Mouse (Mus musculus) liver, embryonic 12.5 days (tissue): Measurements from ENCODE around the gene Lcp2. TPM values are rescaled to one million over a fixed set of nuclear protein-coding genes. Genes with fewer than 3 reads are reported as not detected.
A peak's percentile ranks its signal among the peaks of the same experiment; 100 is the strongest.

Experiments
- ATAC-seq: fragments of 200-750 bp; cut with Nextera tagmentation; 2 replicates; pipeline ENCODE4 v1.8.0; 2017; ENCODE audit warnings: moderate number of reproducible peaks, mild to moderate bottlenecking, moderate library complexity
- H3K27ac ChIP-seq: fragments of 300-500 bp; sonication (generic); 2 replicates; pipeline ENCODE4 v1.5.1; 2016; ENCODE audit warnings: mild to moderate bottlenecking
- H3K27me3 ChIP-seq: fragments of 300-500 bp; sonication (generic); replicated peaks from 2 replicates; pipeline ENCODE4 v1.6.1; 2016; ENCODE audit warnings: mild to moderate bottlenecking, moderate library complexity
- H3K36me3 ChIP-seq: fragments of 300-500 bp; sonication (generic); 2 replicates; pipeline ENCODE4 v1.6.1; 2016; ENCODE audit warnings: mild to moderate bottlenecking, moderate library complexity
- H3K4me1 ChIP-seq: fragments of 300-500 bp; sonication (generic); 2 replicates; pipeline ENCODE4 v1.6.1; 2016
- H3K4me2 ChIP-seq: fragments of 300-500 bp; sonication (generic); 2 replicates; pipeline ENCODE4 v1.6.1; 2016; ENCODE audit warnings: mild to moderate bottlenecking, moderate library complexity
- H3K4me3 ChIP-seq: fragments of 300-500 bp; sonication (generic); 2 replicates; pipeline ENCODE4 v1.5.1; 2016; ENCODE audit warnings: mild to moderate bottlenecking, moderate library complexity
- H3K9ac ChIP-seq: fragments of 300-500 bp; sonication (generic); 2 replicates; pipeline ENCODE4 v1.6.1; 2016; ENCODE audit warnings: mild to moderate bottlenecking, moderate library complexity
- H3K9me3 ChIP-seq: fragments of 300-500 bp; sonication (generic); replicated peaks from 2 replicates; pipeline ENCODE4 v1.6.1; 2016; ENCODE audit warnings: mild to moderate bottlenecking, moderate library complexity
- WGBS: fragments of 180-500 bp; shearing (Covaris S2); methylation state at CpG from one replicate; pipeline ENCODE4 v1.1.7; 2016; ENCODE audit not compliant: insufficient replicate concordance; 5-methylcytosine and 5-hydroxymethylcytosine counted together
- polyA plus RNA-seq: library from polyadenylated mRNA; unstranded; fragments of >200 nt; fragmentation: Nextera tagmentation; extraction: Ambion mirVana; gene quantifications from 2 replicates; pipeline ENCODE4 v1.2.1, GENCODE M21; 2016

The Lcp2 gene
- polyA plus RNA-seq, 1 experiment from 2014 or later, result 10.5 TPM

- H3K36me3 ChIP-seq, result no peaks in the 10 kb centered on the region
- H3K9me3 ChIP-seq, result no peaks in the 10 kb centered on the region
- H3K9ac ChIP-seq, result no peak overlapping the region
- H3K4me1 ChIP-seq, result peaks cover 15% of the 10 kb centered on the region
- H3K27me3 ChIP-seq, result no peaks in the 10 kb centered on the region
- 73% methylated on average over 1 of the region's 1 CpGs for WGBS
- peak overlapping the region; percentile 21 for H3K4me2 ChIP-seq
- no peak overlapping the region for H3K27ac ChIP-seq
- ATAC-seq, result no peak
- peak overlapping the region; percentile 6; the same call in 1 of the 2 replicates for H3K4me3 ChIP-seq
Measured at GRCm38 (mm10) chr11:34049125-34049379, 2.3 kb downstream of the Lcp2 start.

DNA sequence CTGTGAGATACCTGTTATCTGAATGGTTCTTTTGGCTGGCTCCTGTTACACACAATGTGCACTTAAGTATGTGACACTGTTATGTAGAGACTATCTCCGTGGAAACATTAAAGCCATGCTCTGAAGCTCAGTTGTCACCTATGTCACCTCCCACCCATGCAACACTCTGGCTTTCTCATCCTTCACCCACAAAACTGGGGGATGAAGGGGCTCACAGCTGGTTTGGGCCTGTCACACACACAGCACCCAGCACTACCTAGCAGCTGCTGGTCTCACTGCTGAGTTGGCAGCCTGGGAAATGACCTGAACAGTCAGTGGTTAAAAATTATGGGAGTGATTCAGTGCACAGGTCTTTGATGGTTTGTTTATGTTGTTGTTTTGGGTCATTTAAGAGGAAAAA lies 3.3 kb downstream of the Lcp2 start:
- WGBS, result 52% methylated on average over 1 of the region's 1 CpGs
- H3K27me3 ChIP-seq, result no peaks in the 10 kb centered on the region
- H3K4me3 ChIP-seq, result no peak overlapping the region
- no peak overlapping the region for H3K9ac ChIP-seq
- H3K9me3 ChIP-seq, result no peaks in the 10 kb centered on the region
- peaks cover 15% of the 10 kb centered on the region for H3K4me1 ChIP-seq
- H3K36me3 ChIP-seq, result no peaks in the 10 kb centered on the region
- ATAC-seq, result no peak
- H3K27ac ChIP-seq, result no peak overlapping the region
- no peak overlapping the region for H3K4me2 ChIP-seq

DNA sequence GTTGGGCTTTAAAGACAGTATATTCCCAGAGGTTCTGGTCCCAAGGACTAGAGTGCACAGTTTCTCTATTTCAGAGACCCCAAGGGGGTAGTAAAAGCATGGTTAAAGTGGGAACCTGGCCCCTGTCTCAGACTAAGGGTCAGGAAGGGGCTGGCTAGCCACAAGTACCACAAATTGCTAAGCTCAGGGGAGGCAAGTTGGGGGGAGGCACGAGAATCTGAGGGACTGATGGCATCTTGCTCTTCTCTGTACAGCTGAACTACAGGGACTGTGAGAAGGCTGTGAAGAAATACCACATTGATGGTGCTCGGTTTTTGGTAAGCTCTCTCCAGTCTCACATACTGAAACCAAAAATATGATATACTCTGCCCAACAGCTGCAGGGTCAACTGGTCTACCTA lies 3.9 kb downstream of the Lcp2 start:
- Histone ChIP-seq H3K27me3 (no peaks in the 10 kb centered on the region), H3K27ac (no peak overlapping the region), H3K9me3 (no peaks in the 10 kb centered on the region), H3K9ac (no peak overlapping the region), H3K36me3 (no peaks in the 10 kb centered on the region), H3K4me1 (peaks cover 15% of the 10 kb centered on the region), H3K4me2 (no peak overlapping the region), H3K4me3 (no peak overlapping the region)
- 13% methylated on average over 2 of the region's 2 CpGs for WGBS
- ATAC-seq, result no peak

DNA sequence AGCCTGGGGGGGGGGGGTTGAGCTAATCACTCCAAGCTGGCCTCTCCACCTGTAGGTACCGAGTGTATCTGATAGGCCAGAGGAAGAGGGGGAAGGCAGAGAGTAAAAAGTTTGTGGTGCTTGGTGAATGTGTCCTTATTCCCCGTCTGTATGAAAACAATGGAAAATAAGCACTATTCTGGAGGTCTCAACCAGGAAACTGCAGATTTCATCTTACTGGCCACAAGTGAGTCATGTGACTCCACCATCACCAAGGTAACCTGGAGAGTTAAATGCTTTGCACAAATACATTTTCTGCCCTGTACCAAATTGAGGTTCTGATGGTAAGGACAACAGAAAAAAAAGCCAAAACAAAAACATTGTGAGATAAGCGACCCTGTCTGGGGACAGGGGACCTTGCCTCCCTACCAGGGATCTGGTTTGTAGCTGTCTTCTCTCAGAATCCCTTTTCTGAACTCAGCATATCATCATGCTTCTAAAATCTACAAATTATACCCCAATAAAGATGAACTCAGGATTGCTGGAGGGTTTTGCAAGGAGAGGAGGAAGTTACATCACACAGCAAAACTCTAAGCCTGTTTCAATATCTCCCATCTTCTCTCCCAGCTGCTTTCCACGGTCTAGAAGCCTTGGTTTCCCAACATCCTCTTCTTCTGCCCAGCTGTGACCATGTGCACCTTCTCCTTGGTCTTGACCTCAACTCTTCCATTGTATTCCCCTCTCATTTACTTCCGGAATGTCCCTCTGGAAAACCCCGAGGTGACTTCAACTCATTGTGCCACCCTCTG lies 6.5 kb downstream of the Lcp2 start:
- H3K4me1 ChIP-seq, result peaks cover 20% of the 10 kb centered on the region

DNA sequence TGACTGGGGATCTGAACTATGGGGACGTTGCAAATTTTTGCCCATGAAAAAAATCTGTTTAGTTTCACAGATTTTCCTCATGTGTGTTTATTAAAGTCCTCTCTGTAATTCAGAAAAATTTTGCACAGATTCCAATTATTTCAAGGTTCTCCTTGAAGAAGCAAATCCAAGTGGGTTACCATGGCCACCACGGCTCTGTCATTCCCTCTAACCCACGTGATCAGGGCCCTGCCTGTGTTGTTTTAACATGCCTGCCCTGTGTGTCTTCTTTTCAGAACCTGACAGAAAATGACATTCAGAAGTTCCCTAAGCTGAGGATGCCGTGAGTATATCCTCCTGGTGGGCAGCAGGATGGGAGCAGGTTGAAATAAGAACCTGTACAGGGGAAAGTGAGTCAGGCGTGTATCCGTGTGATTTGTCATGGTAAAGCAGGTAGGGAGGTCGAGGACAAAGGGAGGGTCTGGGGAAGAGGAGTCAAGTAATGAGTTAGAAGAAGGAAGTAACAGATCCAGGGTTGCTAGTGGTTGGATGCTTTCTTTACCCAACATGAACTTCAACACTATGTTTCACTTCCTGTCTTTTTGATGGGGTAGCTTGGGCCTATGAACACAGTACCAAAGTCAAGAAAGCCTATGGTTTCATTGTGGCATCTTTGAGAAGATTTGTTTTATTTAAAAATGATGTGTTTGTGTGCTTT lies 7.5 kb downstream of the Lcp2 start:
- Histone ChIP-seq H3K27ac (no peak overlapping the region), H3K4me1 (peaks cover 30% of the 10 kb centered on the region), H3K4me3 (no peak overlapping the region), H3K27me3 (no peaks in the 10 kb centered on the region), H3K4me2 (no peak overlapping the region), H3K9me3 (no peaks in the 10 kb centered on the region), H3K36me3 (no peaks in the 10 kb centered on the region), H3K9ac (no peak overlapping the region)
- 72% methylated on average over 7 of the region's 7 CpGs for WGBS
- ATAC-seq, result no peak

More for the DNA sequence above, 6.5 kb downstream of the Lcp2 start:
- Histone ChIP-seq H3K4me2 (no peak overlapping the region), H3K4me3 (no peak overlapping the region), H3K27ac (no peak overlapping the region), H3K27me3 (no peaks in the 10 kb centered on the region), H3K9me3 (no peaks in the 10 kb centered on the region), H3K9ac (no peak overlapping the region), H3K36me3 (no peaks in the 10 kb centered on the region)
- no peak for ATAC-seq
- WGBS, result 58% methylated on average over 6 of the region's 6 CpGs

GRCm38 (mm10) chr11:34056715-34057114 lies 10.0 kb downstream of the Lcp2 start:
- no peak for ATAC-seq
- WGBS, result 78% methylated on average over 1 of the region's 1 CpGs

GRCm38 (mm10) chr11:34058332-34058731 lies 11.6 kb downstream of the Lcp2 start:
- Histone ChIP-seq H3K4me1 (peaks cover 46% of the 10 kb centered on the region), H3K27me3 (no peaks in the 10 kb centered on the region), H3K9ac (no peak overlapping the region), H3K4me3 (no peak overlapping the region), H3K4me2 (peak overlapping the region; percentile 39), H3K9me3 (no peaks in the 10 kb centered on the region), H3K27ac (peak overlapping the region; percentile 69), H3K36me3 (no peaks in the 10 kb centered on the region)
- peak; percentile 63 for ATAC-seq

More at GRCm38 (mm10) chr11:34056715-34057114, 10.0 kb downstream of the Lcp2 start:
- H3K4me3 ChIP-seq, result no peak overlapping the region
- H3K27ac ChIP-seq, result no peak overlapping the region
- no peaks in the 10 kb centered on the region for H3K9me3 ChIP-seq
- H3K36me3 ChIP-seq, result no peaks in the 10 kb centered on the region
- H3K4me1 ChIP-seq, result peaks cover 43% of the 10 kb centered on the region
- no peak overlapping the region for H3K4me2 ChIP-seq
- H3K9ac ChIP-seq, result no peak overlapping the region
- H3K27me3 ChIP-seq, result no peaks in the 10 kb centered on the region

GRCm38 (mm10) chr11:34058960-34059359 lies 12.2 kb downstream of the Lcp2 start:
- peak; percentile 51; the same call in 1 of the 2 replicates for ATAC-seq
- Histone ChIP-seq H3K4me2 (peak overlapping the region; percentile 39), H3K9me3 (no peaks in the 10 kb centered on the region), H3K27ac (peak overlapping the region; percentile 69), H3K36me3 (no peaks in the 10 kb centered on the region), H3K4me3 (no peak overlapping the region), H3K27me3 (no peaks in the 10 kb centered on the region), H3K4me1 (peaks cover 52% of the 10 kb centered on the region), H3K9ac (no peak overlapping the region)
- WGBS, result 23% methylated on average over 6 of the region's 6 CpGs

GRCm38 (mm10) chr11:34061740-34062139 lies 15.0 kb downstream of the Lcp2 start:
- Histone ChIP-seq H3K27me3 (no peaks in the 10 kb centered on the region), H3K9me3 (no peaks in the 10 kb centered on the region), H3K27ac (no peak overlapping the region), H3K4me3 (no peak overlapping the region), H3K36me3 (no peaks in the 10 kb centered on the region), H3K4me2 (peak overlapping the region; percentile 2; the same call in 1 of the 2 replicates), H3K4me1 (peaks cover 64% of the 10 kb centered on the region), H3K9ac (no peak overlapping the region)
- WGBS, result 9% methylated on average over 6 of the region's 6 CpGs
- peak; percentile 59 for ATAC-seq

DNA sequence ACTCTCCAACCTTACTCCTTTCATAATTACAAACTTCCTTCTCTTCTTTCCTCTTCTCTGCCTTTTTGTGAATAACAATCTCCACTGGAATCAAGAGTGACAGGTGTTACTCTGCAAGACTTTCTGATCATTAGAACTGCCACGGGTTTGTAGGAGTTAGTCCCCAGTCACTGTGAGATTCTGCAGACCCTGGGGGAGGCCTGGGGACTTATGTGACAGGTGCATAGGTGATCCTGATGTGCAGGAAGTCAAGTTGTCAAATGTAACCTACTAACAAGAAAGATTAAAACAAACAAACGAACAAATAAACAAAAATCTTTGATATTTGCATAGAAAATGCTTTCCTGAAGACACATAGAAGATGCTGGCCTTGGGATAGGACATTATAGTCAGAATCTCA lies 16.5 kb downstream of the Lcp2 start:
- no peak for ATAC-seq

GRCm38 (mm10) chr11:34063702-34064485 lies 17.2 kb downstream of the Lcp2 start:
- Histone ChIP-seq H3K4me1 (peaks cover 50% of the 10 kb centered on the region), H3K4me2 (peak overlapping the region; percentile 35), H3K27ac (peak overlapping the region; percentile 80), H3K4me3 (no peak overlapping the region), H3K27me3 (no peaks in the 10 kb centered on the region), H3K36me3 (no peaks in the 10 kb centered on the region), H3K9me3 (no peaks in the 10 kb centered on the region), H3K9ac (peak overlapping the region; percentile 27; the same call in 1 of the 2 replicates)
- ATAC-seq, result peak; percentile 75
- WGBS, result 23% methylated on average over 5 of the region's 5 CpGs

More for the DNA sequence above, 16.5 kb downstream of the Lcp2 start:
- peak overlapping the region; percentile 80 for H3K27ac ChIP-seq
- H3K27me3 ChIP-seq, result no peaks in the 10 kb centered on the region
- 27% methylated on average over 2 of the region's 2 CpGs for WGBS
- H3K9me3 ChIP-seq, result no peaks in the 10 kb centered on the region
- no peaks in the 10 kb centered on the region for H3K36me3 ChIP-seq
- no peak overlapping the region for H3K9ac ChIP-seq
- no peak overlapping the region for H3K4me3 ChIP-seq
- peaks cover 57% of the 10 kb centered on the region for H3K4me1 ChIP-seq
- no peak overlapping the region for H3K4me2 ChIP-seq

- Histone ChIP-seq H3K27me3 (no peaks in the 10 kb centered on the region), H3K9ac (no peak overlapping the region), H3K9me3 (no peaks in the 10 kb centered on the region), H3K36me3 (no peaks in the 10 kb centered on the region), H3K27ac (no peak overlapping the region), H3K4me1 (peaks cover 20% of the 10 kb centered on the region), H3K4me2 (no peak overlapping the region), H3K4me3 (no peak overlapping the region)
- ATAC-seq, result no peak
Measured at GRCm38 (mm10) chr11:34070596-34070995, 23.9 kb downstream of the Lcp2 start.
